Mouse (Mus musculus): ENCODE measurements around the gene Stk32c. TPM values are rescaled to one million over a fixed set of nuclear protein-coding genes. Genes with fewer than 3 reads are reported as not detected.

Stk32c gene
- polyA plus RNA-seq, 2 experiments, result 0.12 TPM; not detected in 1

DNA sequence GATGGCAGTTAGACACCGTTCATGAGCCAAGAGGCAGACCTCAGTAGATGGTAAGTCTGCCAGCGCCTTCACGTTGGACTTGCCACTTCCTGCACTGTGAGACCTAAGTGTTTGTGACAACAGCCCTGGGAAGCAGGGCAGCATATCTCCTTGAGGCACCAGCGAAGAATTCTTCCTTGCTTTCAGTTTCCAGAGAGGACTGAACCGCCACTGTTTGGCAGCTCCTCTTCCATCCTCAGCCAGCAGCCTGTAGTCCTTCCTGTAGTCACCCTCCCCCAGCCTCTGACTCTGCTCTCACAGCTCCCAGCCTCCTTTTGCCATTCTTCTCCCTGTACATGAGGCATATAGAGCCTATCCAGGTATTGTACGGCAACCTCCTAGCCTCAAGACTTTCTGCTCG lies 60.2 kb downstream of the Stk32c start:
- no peak for DNase-seq (ENCODE audit: low read depth in 3 of 3, low spot score in 3 of 3)

DNA sequence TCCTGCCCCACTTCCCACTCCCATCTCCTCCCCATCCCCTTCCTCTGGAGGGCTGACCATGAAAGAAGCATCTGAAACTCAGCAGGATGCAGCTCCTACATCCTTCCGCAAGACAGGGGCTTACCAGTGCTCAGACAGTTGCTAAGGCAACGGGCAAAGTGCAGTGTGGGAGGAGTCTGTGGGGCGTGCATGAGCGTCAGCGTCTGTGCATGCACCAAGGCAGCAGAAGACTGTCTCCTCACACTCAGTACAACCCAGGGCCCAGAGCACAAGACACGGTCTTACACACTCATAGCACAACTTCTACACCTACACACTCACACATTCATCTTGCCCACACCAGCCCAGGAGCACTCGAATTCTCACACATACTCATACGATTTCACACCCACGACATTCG lies 62.0 kb downstream of the Stk32c start:
- Histone ChIP-seq H3K4me3 (ENCODE audit: insufficient read depth in 1 of 2, low read depth in 2 of 2, low read length in 2 of 2) (no peak overlapping the region), H3K9ac (replicated peaks) (no peak overlapping the region), H3K9me3 (ENCODE audit: control insufficient read depth, low read length) (no peaks in the 10 kb centered on the region), H3K4me1 (replicated peaks; ENCODE audit: control insufficient read depth in 2 of 2, insufficient read depth in 2 of 2, low read length in 1 of 2) (no peaks in the 10 kb centered on the region), H3K36me3 (replicated peaks; ENCODE audit: control insufficient read depth, insufficient read depth, low read depth) (no peaks in the 10 kb centered on the region), H3K4me2 (ENCODE audit: low read depth) (no peak overlapping the region), H3K27me3 (ENCODE audit: control insufficient read depth, insufficient read depth, low read length) (no peaks in the 10 kb centered on the region), H3K27ac (no peak overlapping the region)
- TF ChIP-seq EP300 (IDR thresholded peaks at IDR 0.05; ENCODE audit: low read depth) (no peak), CTCF (IDR thresholded peaks at IDR 0.05; ENCODE audit: low read depth) (no peak)
- no peak for ATAC-seq (ENCODE audit: insufficient read depth)
- 35% methylated on average over 10 of the region's 10 CpGs for WGBS (ENCODE audit: insufficient replicate concordance)
- no peak for DNase-seq (ENCODE audit: low read depth in 3 of 3, low spot score in 3 of 3)

More for the DNA sequence above, 60.2 kb downstream of the Stk32c start:
- H3K27ac ChIP-seq, result no peak overlapping the region
- 52% methylated on average over 7 of the region's 7 CpGs for WGBS (ENCODE audit: insufficient replicate concordance)
- H3K36me3 ChIP-seq (replicated peaks; ENCODE audit: control insufficient read depth, insufficient read depth, low read depth), result no peaks in the 10 kb centered on the region
- no peak overlapping the region for H3K4me2 ChIP-seq (ENCODE audit: low read depth)
- no peak overlapping the region for H3K9ac ChIP-seq (replicated peaks)
- no peaks in the 10 kb centered on the region for H3K9me3 ChIP-seq (ENCODE audit: control insufficient read depth, low read length)
- ATAC-seq (ENCODE audit: insufficient read depth), result no peak
- TF ChIP-seq CTCF (IDR thresholded peaks at IDR 0.05; ENCODE audit: low read depth) (no peak), EP300 (IDR thresholded peaks at IDR 0.05; ENCODE audit: low read depth) (no peak)
- H3K4me3 ChIP-seq (ENCODE audit: insufficient read depth in 1 of 2, low read depth in 2 of 2, low read length in 2 of 2), result no peak overlapping the region
- no peaks in the 10 kb centered on the region for H3K27me3 ChIP-seq (ENCODE audit: control insufficient read depth, insufficient read depth, low read length)
- H3K4me1 ChIP-seq (replicated peaks; ENCODE audit: control insufficient read depth in 2 of 2, insufficient read depth in 2 of 2, low read length in 1 of 2), result no peaks in the 10 kb centered on the region

DNA sequence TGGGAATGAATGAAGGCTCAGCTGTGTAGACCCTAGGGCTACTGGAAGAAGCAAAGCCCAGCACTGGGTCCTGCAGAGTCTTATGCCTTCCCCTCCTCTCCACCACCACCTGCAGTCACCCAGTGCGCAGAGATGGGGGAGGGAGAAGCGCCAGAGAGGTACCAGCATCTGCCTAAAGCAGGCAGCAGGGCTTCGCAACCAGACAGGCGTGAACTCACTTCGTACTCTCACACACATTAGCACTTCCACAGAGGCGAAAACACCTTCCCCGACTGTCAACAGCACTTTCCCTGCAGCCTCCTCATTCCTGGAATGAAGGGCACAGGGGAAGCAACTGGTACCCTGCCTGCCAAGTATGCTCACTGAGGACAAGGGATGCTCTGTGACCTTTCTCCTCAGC lies 63.7 kb downstream of the Stk32c start:
- no peak for ATAC-seq (ENCODE audit: insufficient read depth)
- H3K4me3 ChIP-seq (ENCODE audit: insufficient read depth in 1 of 2, low read depth in 2 of 2, low read length in 2 of 2), result no peak overlapping the region

DNA sequence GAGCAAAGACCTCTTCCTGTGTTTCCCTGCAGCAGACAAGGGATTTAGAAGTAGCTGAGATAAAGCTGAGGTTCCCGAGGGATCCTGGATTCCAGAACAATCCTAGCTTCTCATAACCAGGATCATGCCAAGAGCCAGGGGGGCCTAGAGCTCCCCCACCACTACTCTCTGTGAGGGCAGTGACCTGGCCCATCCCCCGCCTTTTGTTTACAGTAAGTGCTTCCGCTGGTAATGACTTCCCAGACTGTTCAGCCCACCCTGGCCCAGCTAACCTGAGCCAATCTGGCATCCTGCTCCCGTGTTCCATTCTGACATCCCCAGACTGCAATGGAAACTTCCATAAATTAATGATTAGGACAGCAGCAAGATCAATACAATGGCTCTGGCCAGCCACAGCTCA lies 65.7 kb downstream of the Stk32c start:
- DNase-seq (ENCODE audit: low read depth in 3 of 3, low spot score in 3 of 3), result no peak
- 25% methylated on average over 4 of the region's 4 CpGs for WGBS (ENCODE audit: insufficient replicate concordance)
- no peaks in the 10 kb centered on the region for H3K4me1 ChIP-seq (replicated peaks; ENCODE audit: control insufficient read depth in 2 of 2, insufficient read depth in 2 of 2, low read length in 1 of 2)
- H3K4me3 ChIP-seq (ENCODE audit: insufficient read depth in 1 of 2, low read depth in 2 of 2, low read length in 2 of 2), result no peak overlapping the region
- no peaks in the 10 kb centered on the region for H3K36me3 ChIP-seq (replicated peaks; ENCODE audit: control insufficient read depth, insufficient read depth, low read depth)
- TF ChIP-seq EP300 (IDR thresholded peaks at IDR 0.05; ENCODE audit: low read depth), result no peak
- TF ChIP-seq CTCF (IDR thresholded peaks at IDR 0.05; ENCODE audit: low read depth), result no peak
- no peaks in the 10 kb centered on the region for H3K9me3 ChIP-seq (ENCODE audit: control insufficient read depth, low read length)
- H3K4me2 ChIP-seq (ENCODE audit: low read depth), result no peak overlapping the region
- H3K27me3 ChIP-seq (ENCODE audit: control insufficient read depth, insufficient read depth, low read length), result no peaks in the 10 kb centered on the region
- no peak overlapping the region for H3K9ac ChIP-seq (replicated peaks)
- no peak for ATAC-seq (ENCODE audit: insufficient read depth)
- no peak overlapping the region for H3K27ac ChIP-seq

More for the DNA sequence above, 63.7 kb downstream of the Stk32c start:
- Histone ChIP-seq H3K4me2 (ENCODE audit: low read depth) (no peak overlapping the region), H3K9me3 (ENCODE audit: control insufficient read depth, low read length) (no peaks in the 10 kb centered on the region), H3K27ac (no peak overlapping the region), H3K36me3 (replicated peaks; ENCODE audit: control insufficient read depth, insufficient read depth, low read depth) (no peaks in the 10 kb centered on the region), H3K9ac (replicated peaks) (no peak overlapping the region), H3K4me1 (replicated peaks; ENCODE audit: control insufficient read depth in 2 of 2, insufficient read depth in 2 of 2, low read length in 1 of 2) (no peaks in the 10 kb centered on the region), H3K27me3 (ENCODE audit: control insufficient read depth, insufficient read depth, low read length) (no peaks in the 10 kb centered on the region)
- DNase-seq (ENCODE audit: low read depth in 3 of 3, low spot score in 3 of 3), result no peak
- 35% methylated on average over 7 of the region's 7 CpGs for WGBS (ENCODE audit: insufficient replicate concordance)
- TF ChIP-seq EP300 (IDR thresholded peaks at IDR 0.05; ENCODE audit: low read depth) (no peak), CTCF (IDR thresholded peaks at IDR 0.05; ENCODE audit: low read depth) (no peak)

DNA sequence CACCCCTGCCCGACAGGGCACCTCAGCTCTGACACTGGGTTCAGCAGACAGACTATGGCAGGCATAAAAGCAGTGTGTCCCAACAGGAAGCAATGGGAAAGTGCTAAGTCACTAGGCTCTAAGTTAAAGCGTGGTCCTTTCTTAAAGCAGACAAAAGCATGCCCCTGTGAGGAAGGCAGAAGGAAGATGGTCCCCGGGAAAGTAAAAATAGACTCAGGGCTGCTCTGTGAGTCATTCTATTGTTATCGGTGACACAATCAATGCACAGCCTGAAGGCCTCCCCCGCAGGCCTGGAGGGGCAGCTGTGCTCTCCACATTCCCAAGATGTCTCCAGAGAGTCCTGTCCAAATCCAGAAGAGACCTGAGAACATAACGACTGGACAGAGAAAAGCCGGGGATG lies 67.2 kb downstream of the Stk32c start:
- no peak for DNase-seq (ENCODE audit: low read depth in 3 of 3, low spot score in 3 of 3)
- no peak for ATAC-seq (ENCODE audit: insufficient read depth)
- WGBS (ENCODE audit: insufficient replicate concordance), result 18% methylated on average over 7 of the region's 7 CpGs
- Histone ChIP-seq H3K4me3 (ENCODE audit: insufficient read depth in 1 of 2, low read depth in 2 of 2, low read length in 2 of 2) (no peak overlapping the region), H3K27me3 (ENCODE audit: control insufficient read depth, insufficient read depth, low read length) (no peaks in the 10 kb centered on the region), H3K27ac (no peak overlapping the region), H3K4me1 (replicated peaks; ENCODE audit: control insufficient read depth in 2 of 2, insufficient read depth in 2 of 2, low read length in 1 of 2) (no peaks in the 10 kb centered on the region), H3K9ac (replicated peaks) (no peak overlapping the region), H3K9me3 (ENCODE audit: control insufficient read depth, low read length) (no peaks in the 10 kb centered on the region), H3K4me2 (ENCODE audit: low read depth) (no peak overlapping the region), H3K36me3 (replicated peaks; ENCODE audit: control insufficient read depth, insufficient read depth, low read depth) (no peaks in the 10 kb centered on the region)
- no peak for TF ChIP-seq CTCF (IDR thresholded peaks at IDR 0.05; ENCODE audit: low read depth)
- no peak for TF ChIP-seq EP300 (IDR thresholded peaks at IDR 0.05; ENCODE audit: low read depth)
